Mouse (Mus musculus) liver, embryonic 14.5 days (tissue): Measurements from ENCODE around the gene Sipa1l3. TPM values are rescaled to one million over a fixed set of nuclear protein-coding genes. Genes with fewer than 3 reads are reported as not detected.
A peak's percentile ranks its signal among the peaks of the same experiment; 100 is the strongest.

Experiments used
- ATAC-seq: fragments of 200-750 bp; cut with Nextera tagmentation; 2 replicates; pipeline ENCODE4 v1.8.0; 2017; ENCODE audit warnings: moderate number of reproducible peaks, mild to moderate bottlenecking, moderate library complexity; ENCODE audit not compliant: insufficient read depth
- DNase-seq, 3 experiments: peaks; one replicate each; pipeline ENCODE4 v3.0.0-alpha.2; 2012 to 2013; ENCODE audit warnings: low read depth in 3 of 3, low spot score in 3 of 3
- H3K27ac ChIP-seq: fragments of 300-500 bp; sonication (generic); 2 replicates; pipeline ENCODE4 v1.5.1; 2014; ENCODE audit warnings: moderate library complexity, mild to moderate bottlenecking, control low read depth, inconsistent platforms
- H3K27me3 ChIP-seq: fragments of 300-500 bp; sonication (generic); 2 replicates; pipeline ENCODE4 v1.6.1; 2014; ENCODE audit warnings: mild to moderate bottlenecking, low read length, moderate library complexity; ENCODE audit not compliant: control insufficient read depth, insufficient read depth
- H3K36me3 ChIP-seq: fragments of 300-500 bp; sonication (generic); replicated peaks from 2 replicates; pipeline ENCODE4 v1.6.1; 2014; ENCODE audit warnings: low read depth; ENCODE audit not compliant: control insufficient read depth, insufficient read depth
- H3K4me1 ChIP-seq, 2 experiments: fragments of 200-500 bp in 1 of 2; fragments of 300-500 bp in 1 of 2; sonication (generic) in 1 of 2; replicated peaks; 2 replicates each; pipeline ENCODE4 v1.6.1; 2012 to 2014; ENCODE audit warnings: antibody characterized with exemption in 1 of 2, inconsistent platforms in 1 of 2, low read length in 1 of 2; ENCODE audit not compliant: control insufficient read depth in 2 of 2, insufficient read depth in 2 of 2
- H3K4me2 ChIP-seq: fragments of 300-500 bp; sonication (generic); 2 replicates; pipeline ENCODE4 v1.6.1; 2014; ENCODE audit warnings: low read depth, mild to moderate bottlenecking, control low read depth, moderate library complexity
- H3K4me3 ChIP-seq, 2 experiments: fragments of 200-500 bp in 1 of 2; fragments of 300-500 bp in 1 of 2; sonication (generic) in 1 of 2; 2 replicates each; pipeline ENCODE4 v1.5.1; 2012 to 2014; ENCODE audit warnings: low read depth in 2 of 2, low read length in 2 of 2, mild to moderate bottlenecking in 2 of 2, control low read depth in 1 of 2, inconsistent platforms in 1 of 2, moderate library complexity in 1 of 2; ENCODE audit not compliant: insufficient read depth in 1 of 2
- H3K9ac ChIP-seq: fragments of 300-500 bp; sonication (generic); replicated peaks from 2 replicates; pipeline ENCODE4 v1.6.1; 2014; ENCODE audit warnings: mild to moderate bottlenecking, control low read depth, moderate library complexity
- H3K9me3 ChIP-seq: fragments of 300-500 bp; sonication (generic); 2 replicates; pipeline ENCODE4 v1.6.1; 2016; ENCODE audit warnings: low read length, mixed read lengths; ENCODE audit not compliant: control insufficient read depth
- CTCF ChIP-seq: IDR thresholded peaks from 2 replicates; pipeline ENCODE4 v1.5.1; 2016; ENCODE audit warnings: antibody characterized with exemption, low read depth, control low read depth
- EP300 ChIP-seq: IDR thresholded peaks from 2 replicates; pipeline ENCODE4 v1.6.1; 2016; ENCODE audit warnings: antibody characterized with exemption, low read depth
- WGBS: fragments of 180-500 bp; shearing (Covaris S2); extraction: QIAGEN DNeasy Blood & Tissue Kit; methylation state at CpG from one replicate; pipeline ENCODE4 v1.1.7; 2014; ENCODE audit not compliant: insufficient replicate concordance; 5-methylcytosine and 5-hydroxymethylcytosine counted together
- polyA plus RNA-seq, 2 experiments: library from polyadenylated mRNA; depleted of rRNA in 1 of 2; stranded (reverse) in 1 of 2; unstranded in 1 of 2; fragments of >200 nt; fragmentation: Nextera tagmentation in 1 of 2; extraction: Ambion mirVana in 1 of 2; gene quantifications; 2 replicates each; pipeline versions ENCODE4 v1.2.1 to v1.2.3; 2012 to 2014

The Sipa1l3 gene
- polyA plus RNA-seq, 2 experiments = 1.8 to 4.9 TPM

GRCm38 (mm10) chr7:29486753-29487152 lies 31.7 kb downstream of the Sipa1l3 start:
- Histone ChIP-seq H3K9me3 (no peaks in the 10 kb centered on the region), H3K4me2 (no peak overlapping the region), H3K27me3 (no peaks in the 10 kb centered on the region), H3K9ac (no peak overlapping the region), H3K36me3 (no peaks in the 10 kb centered on the region), H3K27ac (no peak overlapping the region), H3K4me1 (peaks cover 0 to 3% of the 10 kb centered on the region in 2 experiments; a peak in 2 of 4 replicates), H3K4me3 (no peak overlapping the region)
- DNase-seq (no peak), ATAC-seq (no peak)
- TF ChIP-seq EP300 (no peak), CTCF (0 out of 2 replicates have a peak, but pooled peaks have one; percentile 27)
- WGBS = 51% methylated on average over 3 of the region's 3 CpGs

GRCm38 (mm10) chr7:29485721-29486120 lies 32.7 kb downstream of the Sipa1l3 start:
- no peak for DNase-seq
- no peaks in the 10 kb centered on the region for H3K36me3 ChIP-seq
- WGBS = 47% methylated on average over 2 of the region's 2 CpGs

GRCm38 (mm10) chr7:29483556-29483955 lies 34.9 kb downstream of the Sipa1l3 start:
- 74% methylated on average over 4 of the region's 4 CpGs for WGBS
- Histone ChIP-seq H3K27ac (no peak overlapping the region), H3K36me3 (no peaks in the 10 kb centered on the region), H3K9ac (no peak overlapping the region), H3K4me1 (no peaks in the 10 kb centered on the region), H3K4me2 (no peak overlapping the region), H3K4me3 (no peak overlapping the region), H3K9me3 (no peaks in the 10 kb centered on the region), H3K27me3 (no peaks in the 10 kb centered on the region)
- TF ChIP-seq CTCF (no peak), EP300 (no peak)
- ATAC-seq (no peak), DNase-seq (no peak)

More at GRCm38 (mm10) chr7:29485721-29486120, 32.7 kb downstream of the Sipa1l3 start:
- TF ChIP-seq EP300 (no peak), CTCF (no peak)
- H3K27ac ChIP-seq = no peak overlapping the region
- no peaks in the 10 kb centered on the region for H3K4me1 ChIP-seq
- H3K27me3 ChIP-seq = no peaks in the 10 kb centered on the region
- ATAC-seq = no peak
- H3K9ac ChIP-seq = no peak overlapping the region
- no peak overlapping the region for H3K4me2 ChIP-seq
- H3K4me3 ChIP-seq = no peak overlapping the region
- no peaks in the 10 kb centered on the region for H3K9me3 ChIP-seq

GRCm38 (mm10) chr7:29481345-29482155 lies 36.9 kb downstream of the Sipa1l3 start:
- no peaks in the 10 kb centered on the region for H3K9me3 ChIP-seq
- TF ChIP-seq EP300 (no peak), CTCF (no peak)
- no peaks in the 10 kb centered on the region for H3K36me3 ChIP-seq
- no peak overlapping the region for H3K27ac ChIP-seq
- H3K4me1 ChIP-seq = no peaks in the 10 kb centered on the region
- ATAC-seq (no peak), DNase-seq (no peak)
- WGBS = 69% methylated on average over 15 of the region's 15 CpGs
- no peak overlapping the region for H3K4me3 ChIP-seq
- no peak overlapping the region for H3K9ac ChIP-seq
- H3K4me2 ChIP-seq = no peak overlapping the region
- no peaks in the 10 kb centered on the region for H3K27me3 ChIP-seq

GRCm38 (mm10) chr7:29480590-29481344 lies 37.7 kb downstream of the Sipa1l3 start:
- no peak overlapping the region for H3K27ac ChIP-seq
- WGBS = 79% methylated on average over 16 of the region's 16 CpGs
- no peak overlapping the region for H3K9ac ChIP-seq
- TF ChIP-seq CTCF (no peak), EP300 (no peak)
- DNase-seq (no peak), ATAC-seq (no peak)
- H3K27me3 ChIP-seq = no peaks in the 10 kb centered on the region
- no peaks in the 10 kb centered on the region for H3K36me3 ChIP-seq
- no peaks in the 10 kb centered on the region for H3K4me1 ChIP-seq
- no peak overlapping the region for H3K4me2 ChIP-seq
- H3K4me3 ChIP-seq = no peak overlapping the region
- H3K9me3 ChIP-seq = no peaks in the 10 kb centered on the region
